Mouse (Mus musculus) E14TG2a.4 (cell line): ENCODE data around the gene Elmo1.

ENCODE experiments used
- H3K27me3 ChIP-seq: 2 replicates; pipeline ENCODE4 v1.6.1; 2014; ENCODE audit warnings: low read length, control low read depth; ENCODE audit not compliant: insufficient read depth
- H3K36me3 ChIP-seq: 2 replicates; pipeline ENCODE4 v1.6.1; 2014; ENCODE audit warnings: low read length, control low read depth; ENCODE audit not compliant: insufficient read depth
- H3K4me1 ChIP-seq: replicated peaks from 2 replicates; pipeline ENCODE4 v1.6.1; 2014; ENCODE audit warnings: low read depth, low read length, control low read depth
- H3K4me3 ChIP-seq: replicated peaks from 2 replicates; pipeline ENCODE4 v1.5.1; 2014; ENCODE audit warnings: mild to moderate bottlenecking, low read length
- H3K9me3 ChIP-seq: 2 replicates; pipeline ENCODE4 v1.6.1; 2014; ENCODE audit warnings: low read length, control low read depth
- CTCF ChIP-seq: conservative IDR thresholded peaks from 2 replicates; pipeline ENCODE4 v1.5.1; 2014; ENCODE audit warnings: low read length
- NANOG ChIP-seq: IDR thresholded peaks from 2 replicates; pipeline ENCODE4 v1.6.1; 2014; ENCODE audit warnings: borderline replicate concordance, low read length, mixed read lengths
- POU5F1 ChIP-seq: IDR thresholded peaks from 2 replicates; pipeline ENCODE4 v1.6.1; 2014; ENCODE audit warnings: low read length, borderline replicate concordance

Elmo1 gene

DNA sequence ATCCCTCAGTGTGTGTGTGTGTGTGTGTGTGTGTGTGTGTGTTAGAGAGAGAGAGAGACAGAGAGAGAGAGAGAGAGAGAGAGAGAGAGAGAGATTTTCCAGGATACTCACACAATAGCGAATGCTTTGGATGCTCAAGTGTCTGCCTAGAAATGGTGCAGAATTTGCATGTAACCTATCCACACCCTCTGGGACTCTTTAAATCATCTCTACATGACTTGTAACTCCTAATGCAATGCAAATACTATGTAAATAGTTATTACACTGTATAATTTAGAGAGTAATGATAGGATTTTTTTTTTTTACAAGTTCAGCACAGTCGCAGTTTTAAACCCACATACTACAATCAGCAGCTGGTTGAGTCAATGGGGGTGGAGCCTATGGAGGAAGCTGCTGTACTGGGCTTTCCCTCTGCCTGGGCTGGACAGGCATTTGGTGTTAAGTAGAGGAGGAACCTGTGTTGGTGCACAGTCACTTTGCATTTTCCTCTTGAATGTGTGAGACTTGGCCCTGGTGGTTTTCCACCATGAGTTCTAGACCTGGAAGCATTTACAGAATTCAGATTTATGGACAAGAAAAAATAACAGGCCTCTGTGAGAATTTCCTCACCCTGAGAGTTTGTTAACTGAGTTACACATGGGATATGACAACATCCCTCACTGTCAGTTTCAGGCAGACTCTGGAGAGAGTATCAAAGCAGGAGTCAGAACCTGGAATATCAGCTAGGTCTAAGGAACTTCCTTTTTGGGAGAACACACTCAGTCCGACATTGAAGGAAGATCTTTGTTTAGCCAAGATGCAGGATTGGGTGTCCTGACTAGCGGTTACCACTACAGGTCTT lies 49.6 kb downstream of the Elmo1 start:
- Histone ChIP-seq H3K4me1 (peaks cover 22% of the 10 kb centered on the region), H3K36me3 (no peaks in the 10 kb centered on the region), H3K4me3 (no peak overlapping the region), H3K27me3 (no peaks in the 10 kb centered on the region), H3K9me3 (peaks cover 16% of the 10 kb centered on the region)
- TF ChIP-seq POU5F1 (no peak), CTCF (no peak), NANOG (no peak)

DNA sequence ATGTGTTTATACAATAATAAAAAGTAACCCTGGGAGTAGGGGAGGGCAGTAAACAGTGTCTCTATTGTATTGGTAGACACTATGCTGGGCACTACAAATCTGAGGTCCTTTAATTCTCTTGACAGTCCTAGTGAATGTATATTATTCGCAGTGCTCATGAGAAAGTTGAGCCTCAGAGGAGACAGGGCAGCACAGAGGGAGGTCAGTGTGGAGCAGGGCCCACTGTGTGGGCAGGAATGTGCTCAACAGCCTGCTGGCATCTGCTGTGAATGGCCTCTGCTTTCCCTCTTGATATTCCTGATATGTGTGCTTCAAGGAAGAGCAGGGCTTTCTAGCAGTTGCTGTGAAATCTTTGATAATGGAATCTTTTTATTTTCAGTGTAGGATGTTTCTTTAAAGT lies 52.2 kb downstream of the Elmo1 start:
- Histone ChIP-seq H3K27me3 (no peaks in the 10 kb centered on the region), H3K9me3 (no peaks in the 10 kb centered on the region), H3K4me3 (no peak overlapping the region), H3K4me1 (peaks cover 14% of the 10 kb centered on the region), H3K36me3 (no peaks in the 10 kb centered on the region)
- no peak for TF ChIP-seq POU5F1

DNA sequence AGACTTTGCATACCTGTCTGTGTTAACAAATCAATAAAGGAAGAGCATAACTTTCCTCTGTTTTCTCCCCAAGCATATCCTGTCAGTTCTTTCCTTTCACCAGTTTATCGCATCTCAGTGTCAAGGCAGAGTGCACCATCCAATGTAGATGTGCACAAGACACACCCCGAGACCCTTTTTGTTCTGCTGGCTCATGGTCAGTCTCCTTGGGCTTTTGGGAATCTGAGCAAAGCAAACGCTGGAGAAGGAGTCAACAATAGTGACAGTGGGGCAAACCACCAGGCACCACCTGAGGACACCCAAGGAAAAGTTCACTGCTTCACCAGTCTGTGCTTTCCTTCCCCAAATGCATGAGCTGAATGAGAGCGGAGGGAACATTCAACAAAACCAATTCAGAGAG lies 56.5 kb downstream of the Elmo1 start:
- Histone ChIP-seq H3K9me3 (no peaks in the 10 kb centered on the region), H3K4me1 (0 out of 2 replicates have a peak, but pooled peaks cover 4% of the 10 kb centered on the region)
- TF ChIP-seq NANOG (no peak), CTCF (no peak)

DNA sequence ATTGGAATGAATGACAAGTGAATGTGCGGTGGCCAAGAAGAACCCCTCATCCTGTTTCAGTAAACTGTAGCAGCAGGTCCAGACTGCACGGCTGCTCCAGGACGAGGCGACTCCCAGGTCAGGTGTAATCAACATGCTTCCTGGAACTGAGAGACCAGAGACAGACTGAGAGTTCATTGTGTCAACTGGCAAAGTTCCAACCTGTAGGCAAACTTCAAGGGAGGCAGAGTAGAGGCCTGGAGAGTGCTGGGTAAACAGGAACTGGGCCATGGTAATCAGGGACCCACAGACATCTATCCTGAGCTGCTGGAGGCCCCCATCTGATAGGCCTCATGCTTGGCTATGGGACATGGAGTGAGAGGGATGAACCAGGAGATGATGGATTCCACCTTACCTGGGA lies 57.3 kb downstream of the Elmo1 start:
- H3K9me3 ChIP-seq = no peaks in the 10 kb centered on the region
- H3K36me3 ChIP-seq = no peaks in the 10 kb centered on the region
- 0 out of 2 replicates have a peak, but pooled peaks cover 7% of the 10 kb centered on the region for H3K4me1 ChIP-seq
- H3K4me3 ChIP-seq = no peak overlapping the region
- no peaks in the 10 kb centered on the region for H3K27me3 ChIP-seq
- TF ChIP-seq NANOG (no peak), POU5F1 (no peak), CTCF (no peak)

More for the DNA sequence above, 56.5 kb downstream of the Elmo1 start:
- H3K36me3 ChIP-seq = no peaks in the 10 kb centered on the region
- no peak overlapping the region for H3K4me3 ChIP-seq
- H3K27me3 ChIP-seq = no peaks in the 10 kb centered on the region

DNA sequence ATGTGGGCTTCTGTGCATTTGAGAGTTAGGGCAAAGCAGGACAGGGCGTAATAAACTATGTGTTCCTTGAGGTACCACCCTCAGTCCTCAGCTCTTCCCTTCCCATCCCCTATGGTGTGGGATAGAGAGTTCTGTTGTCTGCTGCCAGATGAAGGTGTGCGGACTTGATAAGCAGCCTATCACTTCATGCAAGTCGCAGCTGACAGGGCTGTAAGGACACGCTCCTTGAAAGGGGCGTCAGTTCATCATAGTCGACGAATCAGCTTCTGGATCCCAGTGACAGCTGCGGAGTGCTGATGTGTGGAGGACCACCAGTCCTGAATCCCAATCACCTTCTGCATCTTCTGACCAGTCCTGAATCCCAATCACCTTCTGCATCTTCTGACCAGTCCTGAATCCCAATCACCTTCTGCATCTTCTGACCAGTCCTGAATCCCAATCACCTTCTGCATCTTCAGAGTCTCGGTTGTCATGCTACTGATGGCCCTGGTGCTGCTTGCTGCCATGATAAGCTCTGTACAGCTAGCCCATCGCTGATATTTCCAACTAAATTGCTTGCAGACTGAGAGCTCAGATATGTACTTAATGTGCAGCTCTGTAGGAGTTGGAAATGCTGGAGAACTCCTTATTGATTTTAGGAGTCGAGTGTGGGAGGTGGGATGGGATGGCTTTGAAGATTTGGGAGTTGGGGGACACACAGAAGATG lies 59.9 kb downstream of the Elmo1 start:
- 0 out of 2 replicates have a peak, but pooled peaks cover 12% of the 10 kb centered on the region for H3K4me1 ChIP-seq
- no peaks in the 10 kb centered on the region for H3K9me3 ChIP-seq
- H3K27me3 ChIP-seq = no peaks in the 10 kb centered on the region
- TF ChIP-seq NANOG = no peak
- no peak for TF ChIP-seq POU5F1
- no peak for TF ChIP-seq CTCF
- no peaks in the 10 kb centered on the region for H3K36me3 ChIP-seq
- no peak overlapping the region for H3K4me3 ChIP-seq

DNA sequence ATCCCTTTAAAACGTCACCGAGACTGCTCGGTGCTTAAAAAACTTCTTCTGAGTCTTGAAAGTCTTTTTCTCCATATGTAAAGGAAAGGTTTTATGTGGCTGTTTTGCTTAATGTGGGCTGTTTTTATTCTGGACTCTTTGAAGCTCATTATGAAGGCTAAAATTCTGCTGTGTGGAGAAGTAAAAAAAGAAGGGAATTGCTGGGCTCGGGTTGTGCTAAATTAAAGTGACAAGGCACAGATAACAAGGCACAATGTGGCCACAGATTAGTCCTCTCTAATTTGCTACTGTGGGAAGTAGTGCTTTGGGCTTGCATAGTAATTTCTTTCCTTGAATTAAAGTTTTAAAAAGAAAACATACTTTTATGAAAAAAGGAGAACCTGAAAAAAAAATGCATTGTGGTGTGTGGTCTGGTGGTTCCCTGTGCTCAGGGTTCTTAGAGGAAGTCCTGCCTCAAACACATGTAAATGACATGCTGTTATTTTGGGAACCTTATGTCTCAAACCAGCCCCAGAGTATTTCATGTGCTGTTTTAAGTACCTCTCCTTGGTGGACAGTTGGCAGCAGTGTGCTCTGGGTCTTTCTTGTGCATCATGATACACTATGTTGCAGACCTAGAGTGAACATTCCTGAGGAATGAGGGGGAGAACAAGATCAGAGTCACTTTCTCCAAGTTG lies 61.0 kb downstream of the Elmo1 start:
- Histone ChIP-seq H3K9me3 (no peaks in the 10 kb centered on the region), H3K36me3 (no peaks in the 10 kb centered on the region), H3K4me3 (no peak overlapping the region), H3K27me3 (no peaks in the 10 kb centered on the region), H3K4me1 (0 out of 2 replicates have a peak, but pooled peaks cover 12% of the 10 kb centered on the region)
- TF ChIP-seq NANOG (no peak), POU5F1 (no peak), CTCF (no peak)

DNA sequence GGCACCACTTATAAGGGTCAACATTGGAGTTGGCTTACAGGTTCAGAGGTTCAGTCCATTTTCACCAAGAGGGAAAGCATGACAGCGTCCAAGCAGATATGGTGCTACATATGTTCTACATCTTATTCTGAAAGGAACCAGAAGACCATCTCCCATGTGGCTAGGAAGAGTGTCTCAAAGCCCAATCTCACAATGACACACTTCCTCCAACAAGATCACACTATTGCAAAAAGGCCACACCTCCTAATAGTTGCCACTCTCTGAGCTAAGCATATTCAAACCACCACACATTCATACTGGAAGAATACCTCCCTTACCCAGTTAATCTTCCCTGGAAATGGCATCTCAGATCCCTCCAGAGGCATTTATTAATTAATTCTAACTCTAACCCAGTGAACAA lies 66.7 kb downstream of the Elmo1 start:
- Histone ChIP-seq H3K4me3 (no peak overlapping the region), H3K9me3 (no peaks in the 10 kb centered on the region), H3K36me3 (no peaks in the 10 kb centered on the region), H3K4me1 (0 out of 2 replicates have a peak, but pooled peaks cover 8% of the 10 kb centered on the region), H3K27me3 (no peaks in the 10 kb centered on the region)
- TF ChIP-seq POU5F1 (no peak), CTCF (no peak), NANOG (no peak)

DNA sequence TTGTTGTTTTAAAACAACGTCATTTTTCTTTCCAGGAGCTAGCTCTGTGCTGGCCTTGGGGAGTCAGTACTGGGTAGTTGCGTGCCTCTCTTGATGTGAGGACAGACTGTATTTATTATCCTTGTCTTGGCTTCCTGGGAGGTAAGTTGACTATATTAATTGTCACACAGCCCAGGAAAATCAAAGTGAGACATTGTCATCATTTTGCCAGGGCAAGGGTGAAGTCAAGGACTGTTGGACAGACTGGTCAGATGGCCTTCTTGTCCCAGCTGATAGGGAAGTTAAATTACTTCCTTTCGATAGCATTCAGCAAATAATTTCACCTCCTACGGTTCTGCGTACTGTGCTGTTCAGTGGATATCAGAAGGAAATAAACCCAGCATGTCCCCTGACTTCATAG lies 67.1 kb downstream of the Elmo1 start:
- H3K4me1 ChIP-seq = 0 out of 2 replicates have a peak, but pooled peaks cover 8% of the 10 kb centered on the region
- H3K9me3 ChIP-seq = no peaks in the 10 kb centered on the region
- H3K27me3 ChIP-seq = no peaks in the 10 kb centered on the region
- TF ChIP-seq NANOG (no peak), POU5F1 (no peak), CTCF (no peak)
- H3K4me3 ChIP-seq = no peak overlapping the region
- no peaks in the 10 kb centered on the region for H3K36me3 ChIP-seq
